Mouse (Mus musculus): ENCODE data around the gene Mmd2.

Mmd2 gene

DNA sequence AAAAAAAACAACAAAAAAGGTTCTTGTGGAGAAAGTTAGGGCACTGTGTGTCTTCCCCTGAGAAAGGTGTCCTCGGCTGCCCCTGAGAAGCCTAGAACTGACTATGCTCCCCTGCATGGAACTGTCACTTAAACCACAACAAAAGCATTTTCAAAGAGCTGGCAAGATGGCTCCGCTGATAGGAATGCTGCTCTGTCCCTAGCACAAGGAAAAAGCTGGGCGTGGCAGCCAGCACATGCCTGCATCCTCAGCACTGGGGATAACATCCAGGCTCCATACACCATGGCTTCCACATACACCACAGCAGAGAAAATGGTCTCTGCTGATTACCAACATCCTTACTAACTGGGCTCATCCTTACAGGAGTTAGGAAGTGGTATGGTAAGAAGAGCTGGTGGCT, 61.5 kb downstream of the Mmd2 start:
- no peak for DNase-seq (ENCODE audit: low spot score in 2 of 2)

- DNase-seq (ENCODE audit: low spot score in 2 of 2) = no peak
These were observed 62.3 kb downstream of the Mmd2 start for GRCm38 (mm10) chr5:142546344-142546743.

DNA sequence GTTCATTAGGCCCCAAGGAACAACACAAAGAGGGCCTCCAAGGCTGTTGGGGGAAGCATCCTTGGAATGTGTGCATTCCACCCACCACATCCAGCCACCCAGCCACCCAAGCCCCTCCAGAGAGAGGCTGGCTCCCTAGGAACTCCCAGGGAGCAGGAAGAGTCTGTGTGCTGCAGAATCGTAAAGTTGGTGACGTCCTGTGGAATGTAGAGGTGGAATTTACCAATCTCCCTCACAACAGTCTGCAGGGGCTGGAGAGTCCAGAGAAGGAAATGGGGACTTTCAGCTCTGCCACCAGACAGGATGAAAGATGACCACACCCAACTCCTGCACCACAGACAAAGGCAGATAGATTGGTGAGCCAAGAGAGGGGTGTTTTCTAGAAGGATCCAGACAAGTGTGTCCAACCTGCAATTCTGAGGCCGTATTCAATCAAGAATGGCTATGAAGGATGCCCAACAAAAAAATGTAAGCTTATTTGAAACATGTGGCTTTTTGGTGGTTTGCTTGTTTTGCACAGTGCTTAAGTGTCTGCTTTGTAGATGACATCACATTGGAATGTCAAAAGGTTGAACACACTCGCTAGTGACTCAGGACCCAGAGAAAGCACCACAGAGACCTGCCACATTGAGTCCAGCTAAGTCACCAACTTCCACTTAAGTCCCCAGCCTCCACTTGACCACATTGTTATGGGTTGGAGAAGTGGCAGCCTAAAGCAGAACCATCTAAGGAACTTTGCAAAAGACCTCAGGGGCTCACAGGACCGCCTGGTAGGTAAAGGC, 63.4 kb downstream of the Mmd2 start:
- DNase-seq (ENCODE audit: low spot score in 2 of 2) = no peak

GRCm38 (mm10) chr5:142537286-142537685, 71.3 kb downstream of the Mmd2 start:
- DNase-seq (ENCODE audit: low spot score in 2 of 2) = no peak

DNA sequence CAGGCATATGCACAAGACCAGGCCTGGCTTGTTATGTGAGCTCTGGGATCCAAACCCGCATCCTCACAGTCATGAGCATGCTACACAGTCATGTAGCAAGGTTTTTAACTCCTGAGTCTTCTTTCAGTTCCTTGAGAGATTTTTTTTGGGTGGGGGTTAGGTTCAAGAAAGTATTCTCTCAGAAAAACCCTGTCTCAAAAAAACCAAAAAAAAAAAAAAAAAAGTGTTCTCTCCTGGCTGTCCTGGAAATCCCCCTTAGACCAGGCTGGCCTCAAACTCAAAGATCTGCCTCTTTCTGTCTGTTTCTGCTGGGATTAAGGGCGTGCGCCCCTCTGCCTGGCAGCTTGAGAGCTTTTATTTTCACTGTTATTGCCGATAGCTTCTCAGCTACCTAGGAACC, 73.2 kb downstream of the Mmd2 start:
- DNase-seq (ENCODE audit: low spot score in 2 of 2) = no peak

DNA sequence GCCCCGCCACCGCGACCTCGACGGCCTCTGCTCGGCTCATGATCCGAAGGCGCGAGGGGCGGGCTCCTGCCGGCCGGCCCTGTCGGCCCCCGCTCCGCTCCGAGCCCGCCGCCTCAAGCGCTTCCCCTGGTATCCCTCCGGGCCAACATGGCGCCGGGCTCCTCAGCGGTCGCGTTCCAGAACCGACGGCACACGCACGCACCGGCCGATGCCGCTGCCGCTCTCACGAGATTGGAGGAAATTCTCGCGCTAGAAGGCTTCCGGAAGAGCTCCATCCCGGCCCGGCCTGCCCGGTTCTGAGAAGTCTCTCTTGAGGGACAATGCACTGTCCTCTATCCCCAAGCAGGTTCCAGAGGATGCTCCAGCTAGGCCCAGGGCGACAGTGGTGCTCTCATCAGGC, 78.7 kb downstream of the Mmd2 start, which contains the start of gene Papolb:
TSS of gene Papolb (minus strand) at position 162 of the 400 bp plus-strand sequence.
- DNase-seq (ENCODE audit: low spot score in 2 of 2) = no peak

- no peak for DNase-seq (ENCODE audit: low spot score in 2 of 2)
These were observed 83.7 kb downstream of the Mmd2 start for GRCm38 (mm10) chr5:142524711-142525464.

GRCm38 (mm10) chr5:142521195-142521866, 87.3 kb downstream of the Mmd2 start:
- DNase-seq (ENCODE audit: low spot score in 2 of 2) = no peak

DNA sequence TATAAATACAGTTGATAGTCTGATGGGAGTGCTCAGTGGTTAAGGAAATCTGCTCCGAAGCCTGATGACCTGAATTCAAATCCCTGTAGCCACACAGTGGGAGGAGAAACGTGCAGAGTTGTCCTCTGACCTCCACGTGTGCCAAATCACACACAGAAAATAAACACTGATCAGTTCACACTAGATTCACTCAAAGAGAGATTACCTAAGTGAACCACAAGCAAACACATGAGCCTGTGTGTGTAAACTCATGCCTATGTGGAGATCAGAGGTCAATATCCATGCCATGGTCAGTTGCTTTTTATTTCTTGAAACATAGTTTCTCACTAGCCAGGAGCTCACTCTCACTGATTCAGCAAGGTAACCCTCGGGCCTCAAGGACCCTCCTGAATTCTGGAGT, 88.2 kb downstream of the Mmd2 start:
- DNase-seq (ENCODE audit: low spot score in 2 of 2) = no peak

- no peak for DNase-seq (ENCODE audit: low spot score in 2 of 2)
These were observed 89.6 kb downstream of the Mmd2 start for GRCm38 (mm10) chr5:142518973-142519372.
